Mouse (Mus musculus) midbrain, embryonic 16.5 days (tissue): ENCODE results near the gene Gm20388. TPM values are rescaled to one million over a fixed set of nuclear protein-coding genes. Genes with fewer than 3 reads are reported as not detected.

ENCODE experiments used
- ATAC-seq: fragments of 200-750 bp; cut with Nextera tagmentation; 2 replicates; pipeline ENCODE4 v1.8.0; 2017; ENCODE audit warnings: moderate TSS enrichment
- H3K27ac ChIP-seq: fragments of 300-500 bp; sonication (generic); 2 replicates; pipeline ENCODE4 v1.5.1; 2014; ENCODE audit warnings: mild to moderate bottlenecking, low read length, mixed read lengths
- H3K27me3 ChIP-seq: fragments of 300-500 bp; sonication (generic); 2 replicates; pipeline ENCODE4 v1.6.1; 2014; ENCODE audit warnings: low read depth, low read length, mixed read lengths; ENCODE audit not compliant: control insufficient read depth, insufficient read depth
- H3K36me3 ChIP-seq: fragments of 300-500 bp; sonication (generic); 2 replicates; pipeline ENCODE4 v1.6.1; 2014; ENCODE audit warnings: mild to moderate bottlenecking, low read length, moderate library complexity, mixed read lengths; ENCODE audit not compliant: control insufficient read depth, insufficient read depth
- H3K4me1 ChIP-seq: fragments of 300-500 bp; sonication (generic); 2 replicates; pipeline ENCODE4 v1.6.1; 2014; ENCODE audit warnings: mild to moderate bottlenecking, low read length, mixed read lengths; ENCODE audit not compliant: control insufficient read depth, insufficient read depth
- H3K4me2 ChIP-seq: fragments of 300-500 bp; sonication (generic); 2 replicates; pipeline ENCODE4 v1.6.1; 2014; ENCODE audit warnings: mild to moderate bottlenecking, low read length, mixed read lengths
- H3K4me3 ChIP-seq: fragments of 300-500 bp; sonication (generic); 2 replicates; pipeline ENCODE4 v1.5.1; 2014; ENCODE audit warnings: low read depth, mild to moderate bottlenecking, low read length, moderate library complexity, mixed read lengths
- H3K9ac ChIP-seq: fragments of 300-500 bp; sonication (generic); 2 replicates; pipeline ENCODE4 v1.6.1; 2014; ENCODE audit warnings: low read depth, low read length, mixed read lengths
- H3K9me3 ChIP-seq: fragments of 300-500 bp; sonication (generic); replicated peaks from 2 replicates; pipeline ENCODE4 v1.6.1; 2014; ENCODE audit warnings: mild to moderate bottlenecking, low read length, mixed read lengths; ENCODE audit not compliant: control insufficient read depth, poor library complexity, severe bottlenecking
- WGBS: fragments of 180-500 bp; shearing (Covaris S2); extraction: QIAGEN DNeasy Blood & Tissue Kit; methylation state at CpG from one replicate; pipeline ENCODE4 v1.1.7; 2014; 5-methylcytosine and 5-hydroxymethylcytosine counted together
- polyA plus RNA-seq: library from polyadenylated mRNA; unstranded; fragments of >200 nt; fragmentation: Nextera tagmentation; extraction: Ambion mirVana; gene quantifications from 2 replicates; pipeline ENCODE4 v1.2.1, GENCODE M21; 2015

Gene Gm20388
- polyA plus RNA-seq, 1 experiment from 2014 or later, result 7.5 TPM

GRCm38 (mm10) chr8:120044907-120045306 is 134.3 kb downstream of the Gm20388 start:
- Histone ChIP-seq H3K36me3 (no peaks in the 10 kb centered on the region), H3K4me2 (no peak overlapping the region), H3K9ac (no peak overlapping the region), H3K27ac (no peak overlapping the region), H3K4me1 (no peaks in the 10 kb centered on the region), H3K9me3 (0 out of 2 replicates have a peak, but pooled peaks cover 2% of the 10 kb centered on the region), H3K4me3 (no peak overlapping the region), H3K27me3 (no peaks in the 10 kb centered on the region)
- ATAC-seq, result no peak
- 90% methylated on average over 8 of the region's 8 CpGs for WGBS

- Histone ChIP-seq H3K27me3 (no peaks in the 10 kb centered on the region), H3K9ac (no peak overlapping the region), H3K27ac (no peak overlapping the region), H3K4me1 (no peaks in the 10 kb centered on the region), H3K4me3 (no peak overlapping the region), H3K9me3 (0 out of 2 replicates have a peak, but pooled peaks cover 2% of the 10 kb centered on the region), H3K36me3 (no peaks in the 10 kb centered on the region), H3K4me2 (no peak overlapping the region)
- 66% methylated on average over 5 of the region's 5 CpGs for WGBS
- no peak for ATAC-seq
Observed at GRCm38 (mm10) chr8:120045471-120045870, 134.8 kb downstream of the Gm20388 start.

GRCm38 (mm10) chr8:120046258-120047020 is 135.8 kb downstream of the Gm20388 start:
- Histone ChIP-seq H3K9ac (no peak overlapping the region), H3K4me2 (no peak overlapping the region), H3K9me3 (0 out of 2 replicates have a peak, but pooled peaks cover under 1% of the 10 kb centered on the region), H3K4me1 (no peaks in the 10 kb centered on the region), H3K27me3 (no peaks in the 10 kb centered on the region), H3K36me3 (no peaks in the 10 kb centered on the region), H3K27ac (no peak overlapping the region), H3K4me3 (no peak overlapping the region)
- no peak for ATAC-seq
- 62% methylated on average over 14 of the region's 14 CpGs for WGBS

- WGBS, result 88% methylated on average over 13 of the region's 13 CpGs
- Histone ChIP-seq H3K4me2 (no peak overlapping the region), H3K36me3 (no peaks in the 10 kb centered on the region), H3K9me3 (no peaks in the 10 kb centered on the region), H3K4me1 (no peaks in the 10 kb centered on the region), H3K27ac (no peak overlapping the region), H3K27me3 (no peaks in the 10 kb centered on the region), H3K9ac (no peak overlapping the region), H3K4me3 (no peak overlapping the region)
- ATAC-seq, result no peak
Observed at GRCm38 (mm10) chr8:120049949-120050348, 139.3 kb downstream of the Gm20388 start.

GRCm38 (mm10) chr8:120050376-120050775 is 139.7 kb downstream of the Gm20388 start:
- Histone ChIP-seq H3K4me2 (no peak overlapping the region), H3K9ac (no peak overlapping the region), H3K27ac (no peak overlapping the region), H3K4me1 (no peaks in the 10 kb centered on the region), H3K4me3 (no peak overlapping the region), H3K27me3 (no peaks in the 10 kb centered on the region), H3K36me3 (no peaks in the 10 kb centered on the region), H3K9me3 (no peaks in the 10 kb centered on the region)
- no peak for ATAC-seq
- WGBS, result 85% methylated on average over 10 of the region's 10 CpGs

GRCm38 (mm10) chr8:120051006-120051405 is 140.4 kb downstream of the Gm20388 start:
- Histone ChIP-seq H3K27ac (no peak overlapping the region), H3K27me3 (no peaks in the 10 kb centered on the region), H3K9me3 (no peaks in the 10 kb centered on the region), H3K36me3 (no peaks in the 10 kb centered on the region), H3K9ac (no peak overlapping the region), H3K4me1 (no peaks in the 10 kb centered on the region), H3K4me3 (no peak overlapping the region), H3K4me2 (no peak overlapping the region)
- WGBS, result 70% methylated on average over 4 of the region's 4 CpGs
- ATAC-seq, result no peak

- Histone ChIP-seq H3K9ac (no peak overlapping the region), H3K4me1 (no peaks in the 10 kb centered on the region), H3K4me3 (no peak overlapping the region), H3K27me3 (no peaks in the 10 kb centered on the region), H3K9me3 (no peaks in the 10 kb centered on the region), H3K4me2 (no peak overlapping the region), H3K27ac (no peak overlapping the region), H3K36me3 (no peaks in the 10 kb centered on the region)
- ATAC-seq, result no peak
- WGBS, result 83% methylated on average over 4 of the region's 4 CpGs
Observed at GRCm38 (mm10) chr8:120051908-120052307, 141.3 kb downstream of the Gm20388 start.

- Histone ChIP-seq H3K27ac (no peak overlapping the region), H3K27me3 (no peaks in the 10 kb centered on the region), H3K4me2 (no peak overlapping the region), H3K9ac (no peak overlapping the region), H3K9me3 (no peaks in the 10 kb centered on the region), H3K4me1 (no peaks in the 10 kb centered on the region), H3K4me3 (no peak overlapping the region), H3K36me3 (no peaks in the 10 kb centered on the region)
- WGBS, result 86% methylated on average over 8 of the region's 8 CpGs
- ATAC-seq, result no peak
Observed at GRCm38 (mm10) chr8:120052318-120052717, 141.7 kb downstream of the Gm20388 start.

GRCm38 (mm10) chr8:120054833-120055232 is 144.2 kb downstream of the Gm20388 start:
- Histone ChIP-seq H3K9me3 (no peaks in the 10 kb centered on the region), H3K36me3 (no peaks in the 10 kb centered on the region), H3K27ac (no peak overlapping the region), H3K27me3 (no peaks in the 10 kb centered on the region), H3K4me1 (no peaks in the 10 kb centered on the region), H3K4me2 (no peak overlapping the region), H3K9ac (no peak overlapping the region), H3K4me3 (no peak overlapping the region)
- ATAC-seq, result no peak
- 88% methylated on average over 3 of the region's 3 CpGs for WGBS
